ENCODE assay signal across 33 mouse cellular contexts in genomic region chr16:23294236-23294635, GRCm38 (mm10).
DNase-seq lines count a peak whose midpoint lies in the region; ATAC-seq and TF ChIP-seq lines count a peak whose summit lies in the region.
"Had no signal": no experiment of that assay in that cellular context is flagged by ENCODE, and none has a peak within 500 bp of the region (broad histone marks: within the 10 kb centered on the region; RNA-seq: fewer than 3 reads in every experiment).

No protein-coding gene starts in this region.

- H3K9ac ChIP-seq in liver, adult 2 months (ENCODE audit: low read depth, low read length), result no peak overlapping the region
- H3K9ac ChIP-seq in liver, embryonic 14.5 days (replicated peaks), result no peak overlapping the region
- H3K9ac ChIP-seq: embryonic facial prominence, embryonic 15.5 days; forebrain, embryonic 13.5 days; hindbrain, embryonic 15.5 days; midbrain, embryonic 12.5 days; neural tube, embryonic 12.5 days had no signal

- H3K9me3 ChIP-seq in liver, embryonic 14.5 days (ENCODE audit: control insufficient read depth, low read length), result no peaks in the 10 kb centered on the region
- no peaks in the 10 kb centered on the region for H3K9me3 ChIP-seq in hindbrain, embryonic 10.5 days
- H3K9me3 ChIP-seq: embryonic facial prominence, embryonic 15.5 days; forebrain, embryonic 13.5 days; hindbrain, embryonic 15.5 days; midbrain, embryonic 12.5 days; neural tube, embryonic 12.5 days had no signal

- TF ChIP-seq EP300 in liver, embryonic 14.5 days (IDR thresholded peaks at IDR 0.05; ENCODE audit: low read depth), result no peak

- H3K27ac ChIP-seq in liver, adult 2 months (replicated peaks; ENCODE audit: insufficient read depth, low read depth, low read length), result no peak overlapping the region
- no peak overlapping the region for H3K27ac ChIP-seq in liver, embryonic 14.5 days
- no peak overlapping the region for H3K27ac ChIP-seq in hindbrain, embryonic 10.5 days
- H3K27ac ChIP-seq: embryonic facial prominence, embryonic 15.5 days; forebrain, embryonic 13.5 days; hindbrain, embryonic 15.5 days; midbrain, embryonic 12.5 days; neural tube, embryonic 12.5 days had no signal

- peaks cover 8% of the 10 kb centered on the region; the same call in 1 of the 2 replicates for H3K79me2 ChIP-seq in liver, adult 2 months (ENCODE audit: control insufficient read depth, insufficient read depth, low read length)

- peaks cover 25% of the 10 kb centered on the region for H3K4me1 ChIP-seq in liver, adult 2 months (ENCODE audit: control insufficient read depth, insufficient read depth, low read length)
- H3K4me1 ChIP-seq in liver, embryonic 14.5 days (replicated peaks; ENCODE audit: control insufficient read depth in 2 of 2, insufficient read depth in 2 of 2, low read length in 1 of 2), result peaks cover 0 to 5% of the 10 kb centered on the region in 2 experiments; a peak in 2 of 4 replicates
- H3K4me1 ChIP-seq in hindbrain, embryonic 10.5 days (replicated peaks), result no peaks in the 10 kb centered on the region
- H3K4me1 ChIP-seq: forebrain, embryonic 13.5 days; hindbrain, embryonic 15.5 days; megakaryocyte, embryonic 14.5 days; midbrain, embryonic 12.5 days; neural tube, embryonic 12.5 days had no signal

- no peaks in the 10 kb centered on the region for H3K36me3 ChIP-seq in liver, adult 2 months (ENCODE audit: control insufficient read depth, insufficient read depth, low read length)
- no peaks in the 10 kb centered on the region for H3K36me3 ChIP-seq in liver, embryonic 14.5 days (replicated peaks; ENCODE audit: control insufficient read depth, insufficient read depth, low read depth)
- H3K36me3 ChIP-seq in hindbrain, embryonic 10.5 days, result peaks cover 4% of the 10 kb centered on the region; the same call in 1 of the 2 replicates
- H3K36me3 ChIP-seq: embryonic facial prominence, embryonic 15.5 days; hindbrain, embryonic 15.5 days; neural tube, embryonic 12.5 days had no signal

- H3K4me2 ChIP-seq in liver, embryonic 14.5 days (ENCODE audit: low read depth), result no peak overlapping the region
- H3K4me2 ChIP-seq: embryonic facial prominence, embryonic 15.5 days; forebrain, embryonic 13.5 days; heart, embryonic 11.5 days; hindbrain, embryonic 15.5 days; midbrain, embryonic 12.5 days; neural tube, embryonic 12.5 days had no signal

- TF ChIP-seq POLR2A in liver, adult 2 months (IDR thresholded peaks at IDR 0.05; ENCODE audit: extremely low read depth, insufficient read depth, low read length), result no peak

- peak; percentile 80 for ATAC-seq in liver, embryonic 14.5 days (ENCODE audit: insufficient read depth)
- ATAC-seq: activated CD4-positive, CD25-positive, alpha-beta regulatory T cell, adult 4 months; forebrain, embryonic 13.5 days; inflammation-experienced regulatory T-cells, adult 6 months; lung, postnatal 0 days had no signal

- peak; percentile 26 for DNase-seq in testis, postnatal 10 days (ENCODE audit: low spot score)
- DNase-seq in testis, postnatal 14 days (ENCODE audit: low spot score), result no peak
- DNase-seq in liver, adult 2 months (ENCODE audit: extremely low read depth, low read depth, low spot score), result peak; percentile 100
- DNase-seq in liver, embryonic 14.5 days (ENCODE audit: low read depth in 3 of 3, low spot score in 3 of 3), result peak in 1 of 3 experiments; percentile 28
- DNase-seq in hindbrain, embryonic 10.5 days (ENCODE audit: low spot score), result no peak
- no peak for DNase-seq in gastrocnemius, postnatal 25 days
- no peak for DNase-seq in urinary bladder, postnatal 10 days (ENCODE audit: low spot score)
- DNase-seq: adrenal gland, adult 8-10 months; B cell, adult 2 months; cerebellum, adult 8-10 months; cerebellum, postnatal 25 days; gastrocnemius, postnatal 14 days; heart, adult 18-20 months; heart, postnatal 4 days; kidney, adult 11 months; kidney, postnatal 14 days; layer of hippocampus, adult 9-11 months; lung, adult 18-20 months; right cerebral cortex, adult 18-20 months; right cerebral cortex, postnatal 4 days; thymus, adult 18-20 months; thymus, postnatal 36 days had no signal

- no peak for TF ChIP-seq CTCF in liver, adult 2 months (IDR thresholded peaks at IDR 0.05; ENCODE audit: low read depth, low read length)
- TF ChIP-seq CTCF in liver, embryonic 14.5 days (IDR thresholded peaks at IDR 0.05; ENCODE audit: low read depth), result no peak

- H3K4me3 ChIP-seq in liver, adult 2 months (ENCODE audit: insufficient read depth, low read depth, low read length), result no peak overlapping the region
- no peak overlapping the region for H3K4me3 ChIP-seq in liver, embryonic 14.5 days (ENCODE audit: insufficient read depth in 1 of 2, low read depth in 2 of 2, low read length in 2 of 2)
- H3K4me3 ChIP-seq in hindbrain, embryonic 10.5 days, result no peak overlapping the region
- H3K4me3 ChIP-seq: embryonic facial prominence, embryonic 15.5 days; forebrain, embryonic 13.5 days; hindbrain, embryonic 15.5 days; megakaryocyte, embryonic 14.5 days; midbrain, embryonic 12.5 days; myocyte; neural tube, embryonic 12.5 days had no signal

- H3K27me3 ChIP-seq in liver, adult 2 months (ENCODE audit: control insufficient read depth, insufficient read depth, low read length), result no peaks in the 10 kb centered on the region
- no peaks in the 10 kb centered on the region for H3K27me3 ChIP-seq in liver, embryonic 14.5 days (ENCODE audit: control insufficient read depth, insufficient read depth, low read length)
- no peaks in the 10 kb centered on the region for H3K27me3 ChIP-seq in hindbrain, embryonic 10.5 days (ENCODE audit: insufficient read depth, poor library complexity, severe bottlenecking)
- H3K27me3 ChIP-seq: embryonic facial prominence, embryonic 15.5 days; forebrain, embryonic 13.5 days; hindbrain, embryonic 15.5 days; midbrain, embryonic 12.5 days; neural tube, embryonic 12.5 days had no signal

- WGBS in liver, adult 2 months, result 18% methylated on average over 3 of the region's 3 CpGs
- WGBS in liver, embryonic 14.5 days (ENCODE audit: insufficient replicate concordance), result 51% methylated on average over 3 of the region's 3 CpGs
- WGBS in hindbrain, embryonic 10.5 days, result 64% methylated on average over 3 of the region's 3 CpGs

Comparison
In these comparisons a context has a peak if more than half of its experiments do, and no peak if none do; other contexts are left out.
1. DNase-seq: peak in testis, postnatal 10 days (single experiment) and liver, adult 2 months (single experiment); none in testis, postnatal 14 days (single experiment), hindbrain, embryonic 10.5 days (single experiment), gastrocnemius, postnatal 25 days (single experiment) and urinary bladder, postnatal 10 days (single experiment).